Mouse (Mus musculus): ENCODE measurements at regions not wholly inside any gene's neighbourhood (a gene's known extent, or its start where the extent isn't known, plus 50 kb on each side); places are given as distances from the start of the nearest gene placed in this dataset.
"Not testable (repeated sequence)": the region's sequence is repeated elsewhere in the genome, so short reads cannot be mapped to it uniquely, and the experiment has no call there.

GRCm38 (mm10) chr17:94651517-94651916 lies 98.3 kb downstream of the Mettl4 start:
- not testable (repeated sequence) for TF ChIP-seq CTCF (IDR thresholded peaks at IDR 0.05; ENCODE audit: low read depth, low read length); POLR2A (IDR thresholded peaks at IDR 0.05; ENCODE audit: extremely low read depth, insufficient read depth, low read length)
